Mouse (Mus musculus) olfactory bulb, adult 2 months (tissue): ENCODE results near the gene Grid2.

Experiments
- CTCF ChIP-seq: fragments of 200-500 bp; IDR thresholded peaks from 2 replicates; pipeline ENCODE4 v1.5.1; 2012; ENCODE audit warnings: low read depth, mild to moderate bottlenecking, low read length, moderate library complexity; ENCODE audit not compliant: insufficient read depth
- POLR2A ChIP-seq: fragments of 200-500 bp; IDR thresholded peaks from 2 replicates; pipeline ENCODE4 v1.6.1; 2012; ENCODE audit warnings: mild to moderate bottlenecking, low read depth, low read length, moderate library complexity; ENCODE audit not compliant: insufficient read depth

DNA sequence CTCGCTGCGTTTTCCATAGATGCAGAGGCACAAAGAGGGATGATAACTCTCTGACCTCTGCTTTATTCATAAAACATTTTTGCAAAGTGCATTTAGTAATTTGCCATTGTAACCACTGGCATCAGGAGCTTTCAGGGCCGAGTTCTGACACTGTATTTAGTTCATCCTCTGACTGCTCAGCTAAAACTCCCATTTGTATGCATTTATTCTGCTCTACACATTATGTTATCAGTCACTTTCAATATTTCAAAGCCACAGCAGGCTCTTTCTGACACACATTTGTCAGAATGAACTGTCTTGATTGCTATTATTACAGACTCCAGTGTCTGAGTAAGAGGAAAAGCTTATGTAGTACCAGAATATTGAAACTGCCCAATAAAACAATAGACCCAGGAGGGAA is 1286.5 kb downstream of the Grid2 start:
- TF ChIP-seq CTCF (no peak), POLR2A (no peak)
